Mouse (Mus musculus) frontal cortex, adult (tissue): ENCODE data around the gene Arhgap29.

Experiments used
- ATAC-seq: cut with Nextera tagmentation; 2 replicates; pipeline ENCODE4 v1.9.2; 2017; ENCODE audit warnings: mild to moderate bottlenecking, moderate library complexity, mixed read lengths; ENCODE audit not compliant: low TSS enrichment

Arhgap29 gene

DNA sequence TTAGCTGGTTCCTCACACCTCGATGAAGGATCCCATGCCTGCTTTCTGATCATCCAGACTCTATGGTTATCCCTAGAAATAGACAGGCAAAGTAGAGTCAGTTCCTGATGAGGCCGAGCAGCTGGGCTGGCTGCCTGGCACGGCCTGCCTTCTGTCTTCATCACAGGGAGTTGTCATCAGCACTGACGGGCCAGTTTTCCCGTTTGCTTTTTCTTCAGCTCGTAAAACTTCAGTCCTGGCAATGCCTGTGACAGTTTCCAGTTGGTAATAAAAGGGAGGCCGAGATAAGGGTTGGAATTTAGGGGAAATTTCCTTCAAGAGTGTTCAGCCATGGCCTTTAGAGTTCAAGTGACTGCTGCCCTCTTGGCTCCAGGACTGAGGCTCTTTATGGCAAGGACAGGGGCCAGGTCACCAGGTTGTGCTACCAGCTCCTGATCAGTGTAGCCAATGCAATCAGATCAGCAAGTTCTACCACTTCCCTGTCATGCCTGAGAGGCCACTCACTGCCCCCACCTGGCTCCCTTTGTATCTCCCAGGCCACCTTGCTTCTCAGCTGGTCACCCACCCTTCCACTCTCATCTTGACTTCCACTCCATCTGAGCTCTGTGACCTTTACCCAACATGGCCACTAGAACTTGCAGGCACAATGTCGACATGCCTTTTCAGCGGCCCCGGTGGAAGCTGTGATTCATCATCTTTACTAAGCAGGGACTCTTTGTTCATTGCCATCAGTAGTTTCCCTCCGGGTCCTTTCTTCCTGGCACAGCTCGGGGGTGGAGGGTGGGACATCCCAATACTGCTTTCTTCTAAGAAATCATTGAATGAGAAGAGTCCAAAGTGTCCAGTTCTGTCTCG is 112.4 kb downstream of the Arhgap29 start:
- no peak for ATAC-seq
